Mouse (Mus musculus) ZHBTc4 (cell line): ENCODE measurements around the gene Pex5l.

Experiments used
- DNase-seq: peaks from one replicate; pipeline ENCODE4 v3.0.0-alpha.2; 2011; ENCODE audit warnings: low read depth, low spot score

The Pex5l gene

DNA sequence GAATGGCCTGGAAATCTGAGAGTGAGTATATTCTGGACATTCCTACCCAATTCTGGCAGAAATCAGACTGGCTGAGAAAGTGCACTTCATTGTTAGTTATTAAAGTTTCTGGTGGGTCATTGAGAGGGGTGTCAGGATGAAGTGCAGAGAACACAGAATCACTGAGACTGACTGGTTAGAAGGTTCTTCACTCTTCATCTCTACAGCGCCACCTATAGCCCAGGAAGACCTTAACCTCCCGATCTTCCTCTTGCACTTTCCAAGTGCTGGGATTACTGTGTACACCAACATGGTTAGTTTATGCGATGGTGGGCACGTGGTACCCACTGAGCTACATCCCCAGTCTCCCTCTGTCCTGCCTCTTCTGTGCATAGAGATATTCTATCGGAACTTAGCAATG is 195.6 kb downstream of the Pex5l start:
- DNase-seq, result peak; percentile 45

DNA sequence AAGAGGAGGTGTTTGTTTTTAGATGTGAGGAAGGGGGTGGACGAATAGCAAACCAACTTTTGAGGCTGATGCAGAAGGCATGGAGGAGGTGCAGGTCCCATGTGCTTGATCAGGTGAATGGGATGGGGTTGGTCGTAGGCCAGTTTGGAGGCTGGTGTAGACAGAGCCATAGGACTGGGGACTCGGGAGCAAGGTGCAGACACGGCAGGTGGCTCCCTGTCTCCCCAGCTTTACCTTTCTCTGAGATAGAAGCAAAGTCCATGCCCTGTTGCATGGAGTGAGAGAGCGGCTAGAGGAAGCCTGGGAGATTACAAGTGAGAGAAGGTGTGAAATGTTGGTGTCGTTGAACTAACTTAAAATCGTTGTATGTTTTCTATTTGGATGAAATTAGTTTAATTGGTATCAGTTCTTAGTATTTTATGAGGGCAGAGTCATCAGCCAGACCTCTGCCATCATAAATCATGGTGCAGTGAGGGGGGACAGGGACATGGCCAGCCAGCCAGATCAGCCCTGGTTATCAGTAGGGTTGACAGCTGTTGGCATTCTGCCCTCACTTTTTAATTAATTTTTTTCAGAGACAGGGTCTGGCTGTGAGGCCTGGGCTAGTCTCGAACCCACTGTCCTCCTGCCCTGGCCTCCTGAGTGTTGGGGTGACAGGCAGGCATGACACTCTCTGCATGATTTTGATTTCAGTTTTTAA is 203.1 kb downstream of the Pex5l start:
- no peak for DNase-seq

DNA sequence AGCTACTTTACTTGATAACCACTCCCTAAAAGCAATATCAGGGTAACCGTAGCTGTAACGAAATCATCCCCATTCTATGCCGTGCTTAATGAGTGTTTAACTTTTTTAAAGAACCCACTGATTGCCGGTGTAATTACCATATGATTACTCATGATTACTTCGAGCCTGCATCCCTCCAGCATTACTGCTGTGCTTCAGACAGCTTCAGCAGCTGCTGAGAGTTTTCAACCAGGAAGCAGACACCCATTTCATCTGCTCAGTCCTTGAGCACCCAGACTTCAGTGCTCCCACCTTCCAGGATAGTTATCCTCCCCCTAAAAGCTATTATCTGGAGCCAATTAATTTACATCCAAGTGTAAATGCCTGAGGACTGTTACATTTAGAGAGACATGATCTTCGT is 218.9 kb downstream of the Pex5l start:
- no peak for DNase-seq

GRCm38 (mm10) chr3:32910071-32910551 is 232.9 kb downstream of the Pex5l start:
- no peak for DNase-seq

- no peak for DNase-seq
Measured at GRCm38 (mm10) chr3:32908400-32908799, 234.6 kb downstream of the Pex5l start.

GRCm38 (mm10) chr3:32905850-32906779 is 236.9 kb downstream of the Pex5l start:
- no peak for DNase-seq

DNA sequence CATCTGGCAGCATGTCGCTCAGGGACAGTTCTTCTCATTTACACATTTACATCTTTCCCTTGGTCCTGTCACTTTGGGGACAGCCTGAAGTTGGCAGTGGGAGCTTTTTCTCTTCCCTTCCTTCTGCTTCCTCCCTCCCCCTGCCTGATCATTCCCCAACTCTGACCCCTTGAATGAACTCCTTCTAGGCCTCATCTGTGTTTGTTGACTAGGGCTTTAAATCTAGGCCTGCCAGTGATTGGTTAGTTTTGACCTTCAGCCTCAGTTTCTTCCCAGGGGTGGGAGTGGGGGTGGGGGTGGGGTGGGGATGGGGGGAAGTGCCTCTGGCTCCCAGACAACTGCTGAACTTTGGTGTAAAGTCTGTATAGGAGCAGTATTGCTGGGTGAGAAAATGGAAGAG is 238.4 kb downstream of the Pex5l start:
- DNase-seq, result no peak

DNA sequence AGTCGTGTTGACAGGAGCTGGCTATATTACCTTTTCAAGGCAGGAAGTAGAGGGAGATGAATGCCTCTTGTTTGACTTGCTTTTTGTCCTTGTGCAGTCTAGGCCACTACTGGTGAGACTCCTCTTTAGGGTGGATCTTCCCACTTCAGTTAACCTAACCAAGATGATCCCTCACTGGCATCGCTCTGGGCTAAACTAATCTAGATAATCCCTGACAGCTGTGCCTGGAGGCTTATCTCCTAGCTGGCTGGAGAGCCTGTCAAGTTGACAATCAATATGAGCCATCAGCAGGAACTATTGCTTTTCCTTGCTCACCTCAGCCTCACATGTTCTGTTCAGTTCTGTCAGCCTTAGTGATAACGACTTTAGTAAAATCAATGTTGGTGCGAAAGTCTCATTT is 239.6 kb downstream of the Pex5l start:
- DNase-seq, result no peak
